Mouse (Mus musculus): ENCODE measurements around the gene Lgr5. TPM values are rescaled to one million over a fixed set of nuclear protein-coding genes. Genes with fewer than 3 reads are reported as not detected.

The Lgr5 gene
- polyA plus RNA-seq, 1 experiment from 2014 or later = 4.8 TPM

DNA sequence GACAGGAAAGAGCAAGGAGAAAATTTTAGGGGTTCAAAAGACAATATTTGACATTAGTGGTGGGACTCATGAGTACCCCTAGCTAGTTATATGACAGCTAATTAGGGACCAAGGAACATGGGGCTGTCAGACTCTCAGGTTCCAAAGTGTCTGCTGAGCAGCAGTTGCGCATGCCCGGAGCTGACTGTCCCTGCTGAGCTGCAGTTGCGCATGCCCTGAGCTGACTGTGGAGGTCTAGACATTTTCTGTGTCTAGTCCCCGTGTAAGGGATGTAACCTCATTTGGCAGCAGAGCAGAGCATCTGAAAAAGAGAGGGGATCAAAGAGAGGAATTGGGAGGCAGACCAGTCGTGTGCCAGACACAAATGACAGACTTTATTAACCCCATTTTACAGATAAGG lies 23.6 kb downstream of the Lgr5 start:
- Histone ChIP-seq H3K4me3 (no peak overlapping the region), H3K27ac (no peak overlapping the region), H3K9me3 (peaks cover 10% of the 10 kb centered on the region), H3K27me3 (ENCODE audit: insufficient read depth, poor library complexity, severe bottlenecking) (0 out of 2 replicates have a peak, but pooled peaks cover 3% of the 10 kb centered on the region), H3K4me1 (replicated peaks) (no peaks in the 10 kb centered on the region), H3K36me3 (no peaks in the 10 kb centered on the region)
- no peak for DNase-seq (ENCODE audit: low spot score)
- WGBS = 85% methylated on average over 5 of the region's 5 CpGs

DNA sequence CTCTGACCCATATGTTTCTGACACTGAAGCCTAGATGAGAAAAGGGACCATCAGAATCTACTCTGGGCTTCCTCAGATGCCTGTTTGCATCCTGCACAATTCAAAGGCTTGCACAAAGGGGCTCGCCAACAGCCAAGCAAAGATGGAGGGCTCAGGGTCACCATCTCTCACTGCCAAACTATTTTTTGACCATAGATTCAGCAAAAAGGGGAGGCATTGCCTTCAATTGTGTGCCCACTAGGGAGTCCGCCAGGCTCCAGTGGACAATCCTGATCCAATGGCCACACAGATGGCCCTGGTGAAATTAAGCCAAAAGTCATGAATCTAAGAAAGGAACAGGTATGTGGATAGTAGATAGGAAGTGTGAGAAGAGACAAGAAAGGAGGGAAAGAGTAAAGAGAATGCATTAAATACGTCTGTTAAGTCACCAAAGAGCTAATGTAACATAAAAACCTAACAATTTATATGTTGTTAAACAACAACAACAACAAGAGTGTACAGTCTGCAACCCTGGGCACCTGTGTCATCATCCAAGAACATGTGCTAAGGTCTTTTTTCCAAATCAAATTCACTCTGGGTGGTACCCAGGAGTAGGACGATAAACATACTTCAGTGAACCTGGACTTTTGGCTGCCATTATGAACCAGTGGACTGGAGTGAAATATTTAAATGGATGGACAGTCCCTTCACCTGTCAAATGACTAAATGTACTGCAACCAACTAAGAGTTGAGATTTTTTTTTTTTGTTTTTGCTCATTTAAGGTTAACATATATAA lies 24.5 kb downstream of the Lgr5 start:
- no peak overlapping the region for H3K4me3 ChIP-seq
- H3K36me3 ChIP-seq = no peaks in the 10 kb centered on the region
- H3K27ac ChIP-seq = no peak overlapping the region
- peaks cover 10% of the 10 kb centered on the region for H3K9me3 ChIP-seq
- 89% methylated on average over 4 of the region's 4 CpGs for WGBS
- 0 out of 2 replicates have a peak, but pooled peaks cover 3% of the 10 kb centered on the region for H3K27me3 ChIP-seq (ENCODE audit: insufficient read depth, poor library complexity, severe bottlenecking)
- no peak for DNase-seq (ENCODE audit: low spot score)
- H3K4me1 ChIP-seq (replicated peaks) = no peaks in the 10 kb centered on the region

DNA sequence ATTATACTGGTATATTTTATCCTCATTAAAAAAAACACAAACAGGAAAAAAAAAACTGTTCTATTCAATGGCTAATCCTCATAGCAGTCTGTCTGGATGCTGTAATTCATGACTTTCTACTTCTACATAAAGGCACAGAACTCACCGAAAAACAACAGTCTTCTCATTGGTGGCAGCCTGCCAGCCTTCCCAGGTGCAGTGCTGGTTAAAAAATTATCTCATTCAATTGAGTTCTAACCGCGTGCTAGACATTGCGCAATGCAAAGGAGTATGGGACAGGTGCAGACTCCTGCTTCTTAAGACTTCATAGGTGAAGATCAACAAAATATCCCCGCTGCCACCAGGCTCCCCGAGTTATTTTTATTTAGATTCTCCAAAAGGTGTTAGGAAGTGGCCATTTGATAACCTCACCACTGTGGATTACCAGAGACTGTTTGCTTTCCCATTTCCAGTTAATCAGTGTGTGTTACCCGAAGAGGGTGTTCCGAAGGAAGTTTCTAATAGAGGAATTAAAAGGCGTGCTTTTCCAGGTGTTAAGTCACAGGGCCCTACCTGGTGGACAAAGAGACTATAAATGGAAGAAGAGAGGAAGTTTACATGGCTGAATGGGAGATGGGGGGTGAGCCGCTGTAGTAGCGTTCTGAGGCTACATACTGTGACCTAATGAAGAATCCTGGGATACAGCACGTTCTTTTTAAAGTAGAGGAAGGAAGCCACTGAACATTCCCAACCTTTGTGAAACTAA lies 26.3 kb downstream of the Lgr5 start:
- Histone ChIP-seq H3K9me3 (no peaks in the 10 kb centered on the region), H3K27me3 (ENCODE audit: insufficient read depth, poor library complexity, severe bottlenecking) (0 out of 2 replicates have a peak, but pooled peaks cover 3% of the 10 kb centered on the region), H3K36me3 (no peaks in the 10 kb centered on the region), H3K4me3 (no peak overlapping the region), H3K4me1 (replicated peaks) (peaks cover 12% of the 10 kb centered on the region), H3K27ac (no peak overlapping the region)
- DNase-seq (ENCODE audit: low spot score) = no peak
- 83% methylated on average over 12 of the region's 12 CpGs for WGBS

DNA sequence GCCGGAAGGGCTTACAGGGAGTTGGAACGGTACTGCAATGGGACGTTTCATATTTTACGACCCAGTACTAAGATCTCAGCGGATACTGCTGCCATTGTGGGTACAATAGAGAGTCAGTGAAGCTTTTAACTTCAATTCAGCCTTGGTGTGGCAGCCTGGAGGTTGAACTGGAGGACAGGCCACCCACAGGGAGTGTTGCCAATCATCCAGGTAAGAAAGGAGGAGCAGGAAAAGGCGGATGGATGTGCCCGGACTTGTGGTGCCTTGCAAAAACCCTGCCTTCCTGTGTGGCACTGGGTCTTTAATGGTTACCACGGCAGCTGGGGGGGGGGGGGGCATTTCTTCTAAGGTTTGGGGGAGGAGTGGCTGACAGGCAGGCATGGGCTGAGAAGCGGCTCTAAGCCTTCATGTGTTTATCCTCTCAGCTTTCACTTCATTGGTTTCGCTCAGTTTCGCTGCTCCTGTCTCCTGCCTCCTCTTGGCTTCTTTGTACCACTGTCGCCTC lies 30.8 kb downstream of the Lgr5 start:
- H3K4me3 ChIP-seq = no peak overlapping the region
- no peaks in the 10 kb centered on the region for H3K9me3 ChIP-seq
- H3K27ac ChIP-seq = 0 out of 2 replicates have a peak overlapping the region, but pooled peaks have one; percentile 30
- DNase-seq (ENCODE audit: low spot score) = peak; percentile 34
- H3K4me1 ChIP-seq (replicated peaks) = peaks cover 18% of the 10 kb centered on the region
- no peaks in the 10 kb centered on the region for H3K36me3 ChIP-seq
- 0 out of 2 replicates have a peak, but pooled peaks cover 3% of the 10 kb centered on the region for H3K27me3 ChIP-seq (ENCODE audit: insufficient read depth, poor library complexity, severe bottlenecking)
- 19% methylated on average over 12 of the region's 12 CpGs for WGBS

DNA sequence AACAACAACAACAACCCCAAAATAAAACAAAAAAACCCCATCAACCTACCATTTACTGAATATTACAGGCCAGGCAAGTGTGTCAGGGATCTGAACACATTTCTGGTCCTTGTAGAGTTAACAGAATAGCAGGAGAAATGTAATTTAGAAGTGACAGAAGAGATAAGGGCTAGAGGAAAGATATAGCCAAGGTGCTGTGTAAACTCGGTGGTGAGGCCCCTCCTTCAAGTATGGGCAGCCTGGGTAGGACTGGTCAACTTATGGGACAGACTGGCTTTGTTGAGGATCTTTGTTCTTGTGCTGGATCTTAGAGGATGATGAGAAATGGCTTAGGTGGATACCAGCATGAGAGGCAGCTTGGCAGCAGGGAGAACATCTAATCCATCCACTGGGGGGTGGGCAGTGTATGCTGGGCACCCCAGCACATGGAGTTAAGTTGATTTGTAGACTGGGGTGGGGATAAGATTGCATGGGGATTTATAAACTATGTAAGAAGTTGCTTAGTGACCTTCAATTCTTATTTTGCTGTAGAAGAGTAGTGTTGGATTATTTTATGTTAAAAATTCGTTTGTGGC lies 32.3 kb downstream of the Lgr5 start:
- no peak for DNase-seq (ENCODE audit: low spot score)
- WGBS = 83% methylated on average over 2 of the region's 2 CpGs

DNA sequence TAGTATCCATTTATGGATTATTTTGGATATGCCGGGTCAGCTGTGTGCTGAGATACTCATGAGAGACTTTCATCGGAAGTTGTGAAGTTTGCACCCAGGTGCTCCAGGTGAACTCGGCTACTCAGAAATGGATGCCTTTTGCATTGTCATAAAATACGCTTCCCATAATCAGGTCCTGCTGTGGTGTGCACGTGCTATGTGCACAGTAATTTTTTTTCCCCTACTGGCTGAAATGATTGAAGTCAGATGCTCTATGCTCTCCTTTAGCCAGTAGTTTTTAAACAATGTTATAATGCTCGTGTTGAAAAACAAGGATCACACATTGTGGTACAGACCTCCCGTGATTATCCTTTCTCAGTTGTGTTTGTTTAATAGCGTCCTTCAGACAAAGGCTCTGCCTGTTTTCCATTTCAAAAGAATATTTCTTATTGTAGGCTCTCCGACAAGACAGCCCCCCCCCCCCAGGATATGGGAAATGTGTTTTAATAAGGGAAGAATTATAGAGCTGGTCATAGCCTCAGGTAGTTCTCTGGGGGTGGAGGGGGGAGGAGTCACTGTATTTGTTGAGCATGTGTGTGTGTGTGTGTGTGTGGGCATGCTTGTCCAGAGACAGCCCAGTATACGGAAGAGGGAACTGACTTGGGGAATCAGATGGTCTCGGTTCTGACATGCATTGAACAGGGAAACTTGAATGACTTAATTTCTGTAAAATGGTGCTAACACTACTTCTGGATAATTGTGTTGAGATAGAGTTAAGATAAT lies 34.0 kb downstream of the Lgr5 start:
- Histone ChIP-seq H3K4me3 (no peak overlapping the region), H3K27ac (no peak overlapping the region), H3K36me3 (no peaks in the 10 kb centered on the region), H3K4me1 (replicated peaks) (peaks cover 18% of the 10 kb centered on the region), H3K27me3 (ENCODE audit: insufficient read depth, poor library complexity, severe bottlenecking) (no peaks in the 10 kb centered on the region), H3K9me3 (no peaks in the 10 kb centered on the region)
- WGBS = 62% methylated on average over 11 of the region's 11 CpGs
- no peak for DNase-seq (ENCODE audit: low spot score)

More for the DNA sequence above, 32.3 kb downstream of the Lgr5 start:
- H3K36me3 ChIP-seq = no peaks in the 10 kb centered on the region
- no peak overlapping the region for H3K27ac ChIP-seq
- H3K4me3 ChIP-seq = no peak overlapping the region
- 0 out of 2 replicates have a peak, but pooled peaks cover 3% of the 10 kb centered on the region for H3K27me3 ChIP-seq (ENCODE audit: insufficient read depth, poor library complexity, severe bottlenecking)
- H3K4me1 ChIP-seq (replicated peaks) = peaks cover 18% of the 10 kb centered on the region
- H3K9me3 ChIP-seq = no peaks in the 10 kb centered on the region

DNA sequence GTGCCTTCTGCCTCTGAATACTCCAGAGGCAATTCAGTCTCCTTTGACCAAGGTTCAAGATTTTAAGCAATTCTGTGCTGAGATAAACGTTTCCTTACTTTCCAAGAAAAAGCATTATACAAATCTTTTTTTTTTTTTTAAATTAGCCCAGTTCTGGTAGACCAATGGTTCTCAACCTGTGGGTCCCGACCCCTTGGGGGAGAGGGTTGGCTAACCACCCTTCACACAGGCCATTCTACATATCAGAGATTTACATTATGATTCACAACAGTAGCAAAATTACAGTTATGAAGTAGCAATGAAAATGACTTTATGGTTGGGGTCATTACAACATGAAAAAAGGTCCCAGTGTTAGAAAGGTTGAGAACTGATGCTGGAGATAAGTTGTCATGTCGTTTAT lies 36.5 kb downstream of the Lgr5 start:
- Histone ChIP-seq H3K4me3 (no peak overlapping the region), H3K9me3 (no peaks in the 10 kb centered on the region), H3K4me1 (replicated peaks) (peaks cover 7% of the 10 kb centered on the region), H3K36me3 (no peaks in the 10 kb centered on the region), H3K27me3 (ENCODE audit: insufficient read depth, poor library complexity, severe bottlenecking) (no peaks in the 10 kb centered on the region), H3K27ac (no peak overlapping the region)
- WGBS = 82% methylated on average over 3 of the region's 3 CpGs
- DNase-seq (ENCODE audit: low spot score) = no peak

DNA sequence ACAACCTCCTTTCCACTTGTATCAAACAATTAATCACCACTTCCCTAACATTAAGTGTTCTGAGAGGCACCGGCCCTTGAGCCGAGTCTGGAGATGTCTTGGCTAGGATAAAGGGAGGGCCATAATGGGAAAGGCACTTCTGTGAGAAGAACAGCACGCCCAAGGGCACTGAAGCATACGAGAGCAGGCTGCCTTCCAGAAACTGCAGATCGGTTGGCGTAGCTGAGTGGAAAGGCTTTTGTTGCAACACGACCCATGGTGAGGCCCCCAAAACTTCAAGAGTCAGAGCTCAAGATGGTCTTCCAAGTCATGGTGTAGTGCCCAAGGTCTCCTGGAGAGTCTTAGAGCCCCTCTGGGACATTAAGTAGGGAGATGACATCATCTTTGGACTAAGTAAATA lies 37.3 kb downstream of the Lgr5 start:
- WGBS = 57% methylated on average over 7 of the region's 7 CpGs
- Histone ChIP-seq H3K4me3 (no peak overlapping the region), H3K27me3 (ENCODE audit: insufficient read depth, poor library complexity, severe bottlenecking) (no peaks in the 10 kb centered on the region), H3K27ac (no peak overlapping the region), H3K9me3 (no peaks in the 10 kb centered on the region), H3K4me1 (replicated peaks) (peaks cover 7% of the 10 kb centered on the region), H3K36me3 (no peaks in the 10 kb centered on the region)
- no peak for DNase-seq (ENCODE audit: low spot score)

DNA sequence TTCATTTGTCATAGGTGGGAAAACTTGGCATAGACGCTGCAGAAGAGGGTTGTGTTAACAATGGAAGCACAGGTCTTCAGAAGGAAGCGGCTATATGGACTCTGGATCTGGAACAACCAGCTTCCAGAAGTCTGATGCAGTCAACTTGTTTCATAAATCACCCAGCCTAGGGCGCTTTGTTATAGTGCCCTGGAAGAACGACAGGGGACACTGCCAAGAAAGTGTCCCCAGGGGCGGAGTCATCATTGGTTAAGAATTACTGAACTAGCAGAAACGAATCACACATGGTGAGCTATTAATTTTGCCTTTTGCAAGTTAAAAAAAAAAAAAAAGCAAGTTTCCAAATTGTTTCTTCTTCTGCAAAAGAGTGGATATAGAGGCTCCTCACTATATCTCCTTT lies 44.7 kb downstream of the Lgr5 start:
- H3K4me1 ChIP-seq (replicated peaks) = no peaks in the 10 kb centered on the region
- H3K36me3 ChIP-seq = no peaks in the 10 kb centered on the region
- no peak overlapping the region for H3K4me3 ChIP-seq
- no peaks in the 10 kb centered on the region for H3K9me3 ChIP-seq
- H3K27me3 ChIP-seq (ENCODE audit: insufficient read depth, poor library complexity, severe bottlenecking) = no peaks in the 10 kb centered on the region
- no peak overlapping the region for H3K27ac ChIP-seq
- 91% methylated on average over 6 of the region's 6 CpGs for WGBS
- DNase-seq (ENCODE audit: low spot score) = no peak

DNA sequence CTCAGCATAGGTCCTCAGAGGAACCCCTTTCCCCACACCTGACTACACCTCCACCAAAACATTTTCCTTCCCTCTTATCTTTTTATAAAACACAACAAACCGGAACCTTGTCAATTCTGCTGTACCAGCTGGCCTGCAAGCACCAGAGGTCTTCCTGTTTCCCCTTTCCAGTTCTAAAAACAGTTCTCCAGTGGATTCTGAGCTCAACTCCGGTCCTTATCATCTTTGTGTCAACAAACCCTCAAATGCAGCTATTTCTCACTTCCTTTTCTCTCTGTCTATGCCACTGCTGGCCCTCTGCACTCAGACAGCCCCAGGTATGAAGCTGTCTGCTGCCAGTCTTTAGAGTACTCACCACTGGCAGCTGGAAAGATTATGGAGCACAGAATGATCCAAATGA lies 56.8 kb downstream of the Lgr5 start:
- H3K27ac ChIP-seq = no peak overlapping the region
- H3K4me1 ChIP-seq (replicated peaks) = no peaks in the 10 kb centered on the region
- H3K27me3 ChIP-seq (ENCODE audit: insufficient read depth, poor library complexity, severe bottlenecking) = no peaks in the 10 kb centered on the region
- H3K36me3 ChIP-seq = no peaks in the 10 kb centered on the region
- 74% methylated on average over 2 of the region's 2 CpGs for WGBS
- no peak for DNase-seq (ENCODE audit: low spot score)
- H3K9me3 ChIP-seq = peaks cover 4% of the 10 kb centered on the region; the same call in 1 of the 2 replicates
- H3K4me3 ChIP-seq = no peak overlapping the region

DNA sequence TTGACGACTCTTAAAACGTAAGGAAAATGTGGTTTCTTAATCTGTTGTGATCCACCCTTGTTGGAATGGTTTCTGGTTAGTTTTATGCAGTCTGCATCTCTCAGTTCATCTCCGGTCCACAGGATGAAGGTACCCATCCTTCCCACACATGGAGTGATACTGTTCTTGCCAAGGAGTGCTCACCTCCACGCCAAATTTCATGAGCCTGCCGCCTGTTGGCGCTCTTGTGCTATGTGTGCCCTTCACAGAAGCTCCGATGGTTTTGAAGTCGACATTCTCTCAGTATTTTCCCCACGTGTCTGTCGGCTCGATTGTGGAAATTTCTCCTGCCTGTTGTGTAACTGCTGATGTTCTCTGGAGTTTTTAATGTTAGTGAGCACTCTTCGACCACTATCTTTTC lies 57.8 kb downstream of the Lgr5 start:
- H3K27me3 ChIP-seq (ENCODE audit: insufficient read depth, poor library complexity, severe bottlenecking) = no peaks in the 10 kb centered on the region
- WGBS = 88% methylated on average over 12 of the region's 12 CpGs
- DNase-seq (ENCODE audit: low spot score) = no peak
- H3K9me3 ChIP-seq = peaks cover 4% of the 10 kb centered on the region; the same call in 1 of the 2 replicates
- H3K27ac ChIP-seq = no peak overlapping the region
- H3K4me1 ChIP-seq (replicated peaks) = no peaks in the 10 kb centered on the region
- H3K4me3 ChIP-seq = no peak overlapping the region
- H3K36me3 ChIP-seq = no peaks in the 10 kb centered on the region

DNA sequence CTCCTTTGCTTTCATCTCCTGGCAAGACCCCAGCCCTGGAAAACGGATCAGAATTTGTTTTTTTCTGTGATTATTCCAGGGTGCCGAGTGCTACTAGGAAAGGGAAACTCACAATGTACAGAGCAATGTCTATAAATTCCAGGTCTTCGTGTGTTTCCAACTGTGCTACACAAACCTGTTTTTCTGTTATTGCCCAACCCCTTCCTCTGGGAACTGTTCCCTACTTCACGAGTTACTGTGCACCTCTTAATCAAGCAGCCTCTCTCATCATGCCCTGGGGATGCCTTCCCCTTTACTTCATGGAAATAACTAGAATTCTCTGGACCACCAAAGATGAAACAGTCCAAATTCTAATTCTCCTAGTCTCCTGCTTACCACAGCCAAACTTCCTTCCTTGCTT lies 58.7 kb downstream of the Lgr5 start:
- DNase-seq (ENCODE audit: low spot score) = no peak
- no peak overlapping the region for H3K4me3 ChIP-seq
- H3K9me3 ChIP-seq = no peaks in the 10 kb centered on the region
- H3K27ac ChIP-seq = no peak overlapping the region
- 75% methylated on average over 4 of the region's 4 CpGs for WGBS
- H3K36me3 ChIP-seq = no peaks in the 10 kb centered on the region
- H3K27me3 ChIP-seq (ENCODE audit: insufficient read depth, poor library complexity, severe bottlenecking) = no peaks in the 10 kb centered on the region
- no peaks in the 10 kb centered on the region for H3K4me1 ChIP-seq (replicated peaks)
